Mouse (Mus musculus) forebrain, embryonic 15.5 days (tissue): ENCODE measurements around the gene Ly6g5c. TPM values are rescaled to one million over a fixed set of nuclear protein-coding genes. Genes with fewer than 3 reads are reported as not detected.

Experiments
- ATAC-seq: fragments of 200-750 bp; cut with Nextera tagmentation; replicated peaks from 2 replicates; pipeline ENCODE4 v1.8.0; 2017; ENCODE audit warnings: mild to moderate bottlenecking, moderate TSS enrichment, moderate library complexity
- H3K27ac ChIP-seq: fragments of 300-500 bp; sonication (generic); replicated peaks from 2 replicates; pipeline ENCODE4 v1.5.1; 2015; ENCODE audit warnings: mild to moderate bottlenecking, inconsistent platforms
- H3K27me3 ChIP-seq: fragments of 300-500 bp; sonication (generic); 2 replicates; pipeline ENCODE4 v1.6.1; 2015; ENCODE audit warnings: inconsistent platforms
- H3K36me3 ChIP-seq: fragments of 300-500 bp; sonication (generic); 2 replicates; pipeline ENCODE4 v1.6.1; 2015; ENCODE audit warnings: mild to moderate bottlenecking, inconsistent platforms
- H3K4me1 ChIP-seq: fragments of 300-500 bp; sonication (generic); 2 replicates; pipeline ENCODE4 v1.6.1; 2015; ENCODE audit warnings: inconsistent platforms
- H3K4me2 ChIP-seq: fragments of 300-500 bp; sonication (generic); replicated peaks from 2 replicates; pipeline ENCODE4 v1.6.1; 2015; ENCODE audit warnings: mild to moderate bottlenecking, inconsistent platforms
- H3K4me3 ChIP-seq: fragments of 300-500 bp; sonication (generic); 2 replicates; pipeline ENCODE4 v1.5.1; 2015; ENCODE audit warnings: mild to moderate bottlenecking, inconsistent platforms
- H3K9ac ChIP-seq: fragments of 300-500 bp; sonication (generic); replicated peaks from 2 replicates; pipeline ENCODE4 v1.6.1; 2015; ENCODE audit warnings: mild to moderate bottlenecking, inconsistent platforms
- H3K9me3 ChIP-seq: fragments of 300-500 bp; sonication (generic); 2 replicates; pipeline ENCODE4 v1.6.1; 2016; ENCODE audit warnings: inconsistent platforms
- WGBS: fragments of 180-500 bp; shearing (Covaris S2); methylation state at CpG from one replicate; pipeline ENCODE4 v1.1.7; 2015; ENCODE audit warnings: mixed read lengths; 5-methylcytosine and 5-hydroxymethylcytosine counted together
- polyA plus RNA-seq: library from polyadenylated mRNA; unstranded; fragments of >200 nt; fragmentation: Nextera tagmentation; extraction: Ambion mirVana; gene quantifications from 2 replicates; pipeline ENCODE4 v1.2.1, GENCODE M21; 2015

The Ly6g5c gene
- polyA plus RNA-seq, 1 experiment from 2014 or later, result not detected

- no peak for ATAC-seq
- WGBS, result 80% methylated on average over 3 of the region's 3 CpGs
Measured at GRCm38 (mm10) chr17:35083929-35084497, 24.1 kb upstream of the Ly6g5c start.

GRCm38 (mm10) chr17:35085208-35085865 lies 22.7 kb upstream of the Ly6g5c start, which contains the start of gene Ly6g6f:
TSS of gene Ly6g6f (minus strand) at chr17:35085610.
- ATAC-seq, result no peak
- Histone ChIP-seq H3K9me3 (no peaks in the 10 kb centered on the region), H3K27ac (no peak within 1 kb of the TSS), H3K27me3 (no peaks in the 10 kb centered on the region), H3K36me3 (no peaks in the 10 kb centered on the region), H3K4me3 (no peak within 1 kb of the TSS), H3K4me2 (no peak within 1 kb of the TSS), H3K9ac (no peak within 1 kb of the TSS), H3K4me1 (peaks cover 7% of the 10 kb centered on the region)
- 84% methylated on average over 7 of the region's 7 CpGs for WGBS

More at GRCm38 (mm10) chr17:35083929-35084497, 24.1 kb upstream of the Ly6g5c start:
- Histone ChIP-seq H3K9ac (no peak overlapping the region), H3K4me1 (no peaks in the 10 kb centered on the region), H3K36me3 (no peaks in the 10 kb centered on the region), H3K9me3 (no peaks in the 10 kb centered on the region), H3K27ac (no peak overlapping the region), H3K4me3 (no peak overlapping the region), H3K4me2 (no peak overlapping the region), H3K27me3 (no peaks in the 10 kb centered on the region)

GRCm38 (mm10) chr17:35088151-35088550 lies 19.9 kb upstream of the Ly6g5c start:
- no peak for ATAC-seq
- H3K4me1 ChIP-seq, result peaks cover 19% of the 10 kb centered on the region
- H3K9me3 ChIP-seq, result no peaks in the 10 kb centered on the region
- H3K36me3 ChIP-seq, result peaks cover 14% of the 10 kb centered on the region
- H3K4me2 ChIP-seq, result no peak overlapping the region
- H3K4me3 ChIP-seq, result no peak overlapping the region
- H3K27ac ChIP-seq, result peak overlapping the region; percentile 55
- 39% methylated on average over 2 of the region's 2 CpGs for WGBS
- H3K27me3 ChIP-seq, result no peaks in the 10 kb centered on the region
- H3K9ac ChIP-seq, result no peak overlapping the region

GRCm38 (mm10) chr17:35088825-35089644 lies 19.0 kb upstream of the Ly6g5c start, which contains the start of gene Abhd16a:
TSS of gene Abhd16a (plus strand) at chr17:35089263.
- H3K36me3 ChIP-seq, result peaks cover 21% of the 10 kb centered on the region
- H3K27me3 ChIP-seq, result no peaks in the 10 kb centered on the region

GRCm38 (mm10) chr17:35090166-35090932 lies 17.7 kb upstream of the Ly6g5c start:
- Histone ChIP-seq H3K36me3 (peaks cover 32% of the 10 kb centered on the region), H3K4me1 (peaks cover 19% of the 10 kb centered on the region), H3K4me2 (peak overlapping the region; percentile 64), H3K9ac (peak overlapping the region; percentile 73), H3K4me3 (peak overlapping the region; percentile 58), H3K27ac (peak overlapping the region; percentile 98), H3K27me3 (no peaks in the 10 kb centered on the region), H3K9me3 (no peaks in the 10 kb centered on the region)
- WGBS, result 46% methylated on average over 8 of the region's 8 CpGs
- peak; percentile 41 for ATAC-seq

More at GRCm38 (mm10) chr17:35088825-35089644, 19.0 kb upstream of the Ly6g5c start, which contains the start of gene Abhd16a:
- Histone ChIP-seq H3K27ac (peak within 1 kb of the TSS; percentile 98), H3K9me3 (no peaks in the 10 kb centered on the region), H3K4me3 (peak within 1 kb of the TSS; percentile 58), H3K9ac (peak within 1 kb of the TSS; percentile 73), H3K4me2 (peak within 1 kb of the TSS; percentile 64), H3K4me1 (peaks cover 19% of the 10 kb centered on the region)
- 3% methylated on average over 67 of the region's 67 CpGs for WGBS
- ATAC-seq, result peak; percentile 97

- no peaks in the 10 kb centered on the region for H3K27me3 ChIP-seq
- WGBS, result 88% methylated on average over 14 of the region's 14 CpGs
- ATAC-seq, result no peak
- H3K4me1 ChIP-seq, result peaks cover 19% of the 10 kb centered on the region
- H3K36me3 ChIP-seq, result peaks cover 53% of the 10 kb centered on the region
- H3K9ac ChIP-seq, result no peak overlapping the region
- no peak overlapping the region for H3K27ac ChIP-seq
- H3K4me3 ChIP-seq, result no peak overlapping the region
- H3K4me2 ChIP-seq, result no peak overlapping the region
- no peaks in the 10 kb centered on the region for H3K9me3 ChIP-seq
Measured at GRCm38 (mm10) chr17:35092403-35093198, 15.5 kb upstream of the Ly6g5c start.

GRCm38 (mm10) chr17:35094475-35095365 lies 13.4 kb upstream of the Ly6g5c start:
- Histone ChIP-seq H3K36me3 (peaks cover 71% of the 10 kb centered on the region), H3K27ac (no peak overlapping the region), H3K27me3 (no peaks in the 10 kb centered on the region), H3K9me3 (no peaks in the 10 kb centered on the region), H3K4me1 (peaks cover 17% of the 10 kb centered on the region), H3K9ac (no peak overlapping the region), H3K4me2 (no peak overlapping the region), H3K4me3 (no peak overlapping the region)
- ATAC-seq, result no peak
- 89% methylated on average over 15 of the region's 15 CpGs for WGBS

- Histone ChIP-seq H3K9ac (no peak overlapping the region), H3K4me3 (no peak overlapping the region), H3K9me3 (no peaks in the 10 kb centered on the region), H3K4me2 (no peak overlapping the region), H3K4me1 (no peaks in the 10 kb centered on the region; the same call in 1 of the 2 replicates), H3K27me3 (no peaks in the 10 kb centered on the region), H3K36me3 (peaks cover 88% of the 10 kb centered on the region), H3K27ac (no peak overlapping the region)
- 83% methylated on average over 12 of the region's 12 CpGs for WGBS
- no peak for ATAC-seq
Measured at GRCm38 (mm10) chr17:35096597-35096996, 11.5 kb upstream of the Ly6g5c start.

- H3K36me3 ChIP-seq, result peaks cover 91% of the 10 kb centered on the region
- 79% methylated on average over 12 of the region's 12 CpGs for WGBS
Measured at GRCm38 (mm10) chr17:35097164-35097655, 10.9 kb upstream of the Ly6g5c start.

GRCm38 (mm10) chr17:35100196-35100765 lies 7.8 kb upstream of the Ly6g5c start:
- Histone ChIP-seq H3K9me3 (no peaks in the 10 kb centered on the region), H3K4me3 (no peak overlapping the region), H3K27ac (no peak overlapping the region), H3K4me1 (no peaks in the 10 kb centered on the region), H3K36me3 (peaks cover 78% of the 10 kb centered on the region), H3K4me2 (no peak overlapping the region), H3K27me3 (no peaks in the 10 kb centered on the region), H3K9ac (no peak overlapping the region)
- no peak for ATAC-seq
- WGBS, result 75% methylated on average over 10 of the region's 10 CpGs

More at GRCm38 (mm10) chr17:35097164-35097655, 10.9 kb upstream of the Ly6g5c start:
- Histone ChIP-seq H3K4me1 (no peaks in the 10 kb centered on the region; the same call in 1 of the 2 replicates), H3K9ac (no peak overlapping the region), H3K9me3 (no peaks in the 10 kb centered on the region), H3K4me2 (no peak overlapping the region), H3K4me3 (no peak overlapping the region), H3K27ac (no peak overlapping the region), H3K27me3 (no peaks in the 10 kb centered on the region)
- no peak for ATAC-seq
